27 mouse cellular contexts compared by ENCODE assay signal in the genomic region with DNA sequence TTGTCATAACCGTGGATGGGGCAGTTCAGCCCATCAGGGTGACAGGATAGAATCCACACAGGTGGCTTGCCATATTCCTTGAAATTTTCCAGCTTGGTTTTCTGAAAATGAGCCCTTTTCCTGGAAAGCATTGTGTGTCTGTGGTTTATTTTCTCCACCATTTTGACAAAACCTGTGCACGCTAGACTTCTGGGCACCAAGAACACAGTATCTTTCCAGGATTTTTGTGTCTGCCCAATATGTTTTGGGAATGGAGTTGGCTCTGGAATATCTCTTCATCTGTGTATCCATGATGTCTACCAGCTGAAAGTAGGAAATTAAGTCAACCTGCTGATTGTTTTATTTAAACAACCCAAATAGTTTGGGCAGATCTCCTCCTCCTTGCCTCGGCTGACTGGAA.
"Had no signal": no experiment of that assay in that cellular context is flagged by ENCODE, and none has a peak within 500 bp of the region (broad histone marks: within the 10 kb centered on the region; RNA-seq: fewer than 3 reads in every experiment).

No protein-coding gene starts in this region.

- H3K4me1 ChIP-seq: embryonic facial prominence, embryonic 10.5 days; embryonic facial prominence, embryonic 12.5 days; embryonic facial prominence, embryonic 13.5 days; embryonic facial prominence, embryonic 15.5 days; forebrain, embryonic 10.5 days; forebrain, embryonic 13.5 days; forebrain, embryonic 15.5 days; heart, embryonic 10.5 days had no signal

- H3K9me3 ChIP-seq: embryonic facial prominence, embryonic 10.5 days; embryonic facial prominence, embryonic 12.5 days; embryonic facial prominence, embryonic 13.5 days; embryonic facial prominence, embryonic 15.5 days; forebrain, embryonic 10.5 days; forebrain, embryonic 13.5 days; forebrain, embryonic 15.5 days; heart, embryonic 10.5 days had no signal

- H3K9ac ChIP-seq: embryonic facial prominence, embryonic 12.5 days; embryonic facial prominence, embryonic 13.5 days; embryonic facial prominence, embryonic 15.5 days; forebrain, embryonic 13.5 days; forebrain, embryonic 15.5 days had no signal

- DNase-seq: cerebellum, adult 8-10 months; cerebellum, adult 9-10 months; cerebellum, adult 9-11 months; cerebellum, postnatal 10 days; cerebellum, postnatal 14 days; cerebellum, postnatal 25 days; cerebellum, postnatal 36 days; embryo, embryonic 11 days; gastrocnemius, adult 2 months; gastrocnemius, postnatal 10 days; gastrocnemius, postnatal 14 days; gastrocnemius, postnatal 25 days; gastrocnemius, postnatal 36 days; heart, adult 11 months; heart, adult 18-20 months; heart, adult 2 months had no signal

- H3K27me3 ChIP-seq: embryonic facial prominence, embryonic 12.5 days; embryonic facial prominence, embryonic 13.5 days; embryonic facial prominence, embryonic 15.5 days; forebrain, embryonic 13.5 days; forebrain, embryonic 15.5 days had no signal

- H3K27ac ChIP-seq: embryonic facial prominence, embryonic 10.5 days; embryonic facial prominence, embryonic 12.5 days; embryonic facial prominence, embryonic 13.5 days; embryonic facial prominence, embryonic 15.5 days; forebrain, embryonic 10.5 days; forebrain, embryonic 13.5 days; forebrain, embryonic 15.5 days; gastrocnemius, adult 2 months; heart, adult 2 months; heart, embryonic 10.5 days had no signal

- H3K36me3 ChIP-seq: embryonic facial prominence, embryonic 10.5 days; embryonic facial prominence, embryonic 12.5 days; embryonic facial prominence, embryonic 13.5 days; embryonic facial prominence, embryonic 15.5 days; forebrain, embryonic 10.5 days; forebrain, embryonic 15.5 days; heart, embryonic 10.5 days had no signal

- H3K4me2 ChIP-seq: embryonic facial prominence, embryonic 12.5 days; embryonic facial prominence, embryonic 13.5 days; embryonic facial prominence, embryonic 15.5 days; forebrain, embryonic 13.5 days; forebrain, embryonic 15.5 days had no signal

- H3K4me3 ChIP-seq: embryonic facial prominence, embryonic 10.5 days; embryonic facial prominence, embryonic 12.5 days; embryonic facial prominence, embryonic 13.5 days; embryonic facial prominence, embryonic 15.5 days; erythroblast, embryonic 14.5 days; forebrain, embryonic 10.5 days; forebrain, embryonic 13.5 days; forebrain, embryonic 15.5 days; gastrocnemius, adult 2 months; heart, adult 2 months; heart, embryonic 10.5 days had no signal

- ATAC-seq: forebrain, embryonic 13.5 days; forebrain, embryonic 14.5 days; forebrain, embryonic 15.5 days; forebrain, embryonic 16.5 days had no signal
